Mouse (Mus musculus): Measurements from ENCODE around the gene Tex36.

Tex36 gene

GRCm38 (mm10) chr7:133602058-133602457, at the start of gene Tex36:
Tex36 (minus strand) TSS chr7:133602158.
- DNase-seq (ENCODE audit: low read depth, low spot score): no peak

GRCm38 (mm10) chr7:133645716-133646115, 43.8 kb upstream of the Tex36 start:
- DNase-seq (ENCODE audit: low read depth, low spot score): no peak

GRCm38 (mm10) chr7:133638821-133639220, 36.9 kb upstream of the Tex36 start:
- no peak for DNase-seq (ENCODE audit: low read depth, low spot score)

GRCm38 (mm10) chr7:133638306-133638705, 36.3 kb upstream of the Tex36 start:
- DNase-seq (ENCODE audit: low read depth, low spot score): no peak

GRCm38 (mm10) chr7:133637361-133638305, 35.7 kb upstream of the Tex36 start, which contains the start of gene Edrf1:
Edrf1 (plus strand) TSS chr7:133637543.
- peak; percentile 99 for DNase-seq (ENCODE audit: low read depth, low spot score)

- DNase-seq (ENCODE audit: low read depth, low spot score): peak; percentile 92
Observed at GRCm38 (mm10) chr7:133636738-133637352, 34.9 kb upstream of the Tex36 start.

- no peak for DNase-seq (ENCODE audit: low read depth, low spot score)
Observed at GRCm38 (mm10) chr7:133634932-133635650, 33.1 kb upstream of the Tex36 start.

- DNase-seq (ENCODE audit: low read depth, low spot score): peak; percentile 65
Observed at GRCm38 (mm10) chr7:133632476-133632875, 30.5 kb upstream of the Tex36 start.

GRCm38 (mm10) chr7:133630821-133631220, 28.9 kb upstream of the Tex36 start:
- DNase-seq (ENCODE audit: low read depth, low spot score): no peak

GRCm38 (mm10) chr7:133627184-133627936, 25.4 kb upstream of the Tex36 start:
- DNase-seq (ENCODE audit: low read depth, low spot score): no peak

GRCm38 (mm10) chr7:133623226-133623625, 21.3 kb upstream of the Tex36 start:
- DNase-seq (ENCODE audit: low read depth, low spot score): no peak

GRCm38 (mm10) chr7:133620721-133621120, 18.8 kb upstream of the Tex36 start:
- peak; percentile 28 for DNase-seq (ENCODE audit: low read depth, low spot score)

- no peak for DNase-seq (ENCODE audit: low read depth, low spot score)
Observed at GRCm38 (mm10) chr7:133612981-133613380, 11.0 kb upstream of the Tex36 start.

GRCm38 (mm10) chr7:133609585-133609984, 7.6 kb upstream of the Tex36 start:
- no peak for DNase-seq (ENCODE audit: low read depth, low spot score)

GRCm38 (mm10) chr7:133608631-133609340, 6.8 kb upstream of the Tex36 start:
- DNase-seq (ENCODE audit: low read depth, low spot score): no peak

GRCm38 (mm10) chr7:133607883-133608575, 6.1 kb upstream of the Tex36 start:
- DNase-seq (ENCODE audit: low read depth, low spot score): no peak

GRCm38 (mm10) chr7:133607331-133607730, 5.4 kb upstream of the Tex36 start:
- DNase-seq (ENCODE audit: low read depth, low spot score): no peak

GRCm38 (mm10) chr7:133604427-133605081, 2.6 kb upstream of the Tex36 start:
- peak; percentile 64 for DNase-seq (ENCODE audit: low read depth, low spot score)

GRCm38 (mm10) chr7:133603156-133603555, 1.2 kb upstream of the Tex36 start:
- DNase-seq (ENCODE audit: low read depth, low spot score): no peak

GRCm38 (mm10) chr7:133600558-133600957, 1.4 kb downstream of the Tex36 start:
- no peak for DNase-seq (ENCODE audit: low read depth, low spot score)
